Mouse (Mus musculus) heart, postnatal 4 days (tissue): ENCODE data around the gene Gm2115. TPM values are rescaled to one million over a fixed set of nuclear protein-coding genes. Genes with fewer than 3 reads are reported as not detected.

Experiments used
- DNase-seq: peaks from one replicate; pipeline ENCODE4 v3.0.0; 2021
- total RNA-seq, 2 experiments: library from RNA; stranded (reverse); gene quantifications; 2 replicates each; pipeline ENCODE4 v1.2.3; 2021

Gm2115 gene
- under 1 TPM; 0.07 TPM for total RNA-seq

DNA sequence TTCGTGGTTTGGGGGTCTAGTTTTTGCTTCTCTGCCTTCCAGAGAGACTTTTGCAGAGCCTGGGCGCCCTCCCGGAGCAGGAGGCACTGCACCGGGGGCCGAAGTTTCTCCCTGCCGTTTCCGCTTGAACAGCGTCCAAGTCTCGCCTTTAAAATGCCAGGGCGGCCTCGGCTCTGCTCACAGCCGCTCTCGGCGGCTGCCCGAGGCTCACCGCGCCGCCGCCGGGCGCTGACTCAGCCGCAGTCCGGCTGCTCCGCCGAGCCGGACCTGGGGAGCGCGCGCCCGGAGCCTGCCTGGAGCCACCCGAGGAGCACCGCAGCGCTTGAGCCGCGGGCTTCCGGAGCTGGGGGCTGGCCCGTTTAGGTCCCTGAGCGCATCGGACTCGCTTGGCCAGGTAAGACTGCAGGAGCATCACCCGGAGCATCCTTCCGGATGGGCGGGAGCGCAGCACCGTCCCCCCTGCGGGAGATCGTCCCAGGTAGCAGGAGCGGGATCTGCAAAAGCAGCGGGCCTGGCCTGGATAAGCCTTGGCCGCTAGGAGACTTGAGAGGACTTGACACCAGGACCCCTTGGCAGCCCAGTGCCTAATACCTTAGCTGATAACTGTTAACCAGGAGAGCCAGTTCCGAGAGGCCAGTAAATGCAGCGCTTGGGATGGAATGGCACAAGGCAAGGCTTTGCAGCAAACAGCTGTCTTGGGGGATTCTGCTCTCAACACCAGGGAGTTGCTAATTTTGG is at the start of gene Gm2115:
Gene Gm2115 (plus strand): TSS at position 159 of the 738 bp plus-strand sequence.
- DNase-seq = peak; percentile 61

DNA sequence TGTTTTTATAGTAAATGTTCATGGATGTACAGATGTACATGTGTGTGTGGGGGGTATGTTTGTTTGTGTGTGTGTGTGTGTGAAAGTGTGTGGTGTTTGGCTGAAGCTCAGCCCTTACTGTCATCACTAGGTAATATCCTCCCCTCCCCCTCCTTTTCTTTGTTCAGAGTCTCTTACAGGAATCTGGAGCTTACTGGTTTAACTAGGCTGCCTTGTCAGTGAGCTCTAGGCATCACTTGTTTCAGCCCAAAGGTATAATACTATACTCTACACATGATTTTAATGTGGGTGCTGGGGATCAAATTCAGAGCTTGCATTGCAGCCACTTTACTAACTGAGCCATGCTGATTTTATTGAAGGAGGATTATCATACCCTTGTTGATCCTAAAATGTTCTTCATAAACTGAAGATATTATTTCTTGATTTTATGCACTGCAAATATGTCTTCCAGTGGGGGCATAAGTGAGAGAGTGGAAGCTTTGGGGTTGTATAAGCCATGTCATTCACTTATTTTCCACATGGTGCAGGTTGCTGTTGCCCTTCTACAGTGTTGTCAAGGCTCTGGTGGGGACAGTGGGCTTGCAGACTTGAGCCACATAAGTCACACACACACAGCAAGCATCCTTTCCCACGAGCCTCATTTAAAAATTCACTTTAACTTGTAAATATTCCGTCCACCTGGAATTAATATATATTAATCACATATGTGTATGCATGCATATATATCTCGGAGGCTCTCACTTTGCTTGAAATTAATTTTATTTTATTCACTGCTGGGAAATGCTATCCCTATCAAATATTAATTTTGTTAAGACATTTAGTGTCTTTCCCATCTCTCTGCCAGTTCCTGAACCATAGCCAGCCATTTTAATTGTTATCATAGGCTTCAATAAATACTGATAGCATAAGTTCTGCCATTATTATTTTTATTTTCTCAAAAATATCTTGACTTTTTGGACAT is 45.0 kb upstream of the Gm2115 start:
- DNase-seq = no peak

DNA sequence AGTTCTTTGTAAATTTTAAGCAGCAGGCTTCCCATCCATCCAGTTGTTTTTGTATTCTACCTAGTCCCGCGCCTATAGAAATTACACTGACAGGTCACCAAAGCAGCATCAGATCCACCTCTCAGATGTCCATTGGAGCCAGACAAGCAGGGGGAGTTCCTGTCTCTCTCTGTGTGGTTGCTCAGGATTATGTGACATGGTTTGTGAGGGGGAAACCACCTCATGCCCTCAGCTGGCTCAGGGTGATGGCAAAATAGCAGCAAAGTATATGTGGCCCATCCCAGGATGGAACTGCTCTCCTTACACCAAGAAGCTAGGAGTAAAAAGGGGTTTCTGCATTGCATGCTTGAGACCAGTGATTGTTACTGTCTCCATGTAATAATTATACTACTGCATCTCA is 42.3 kb upstream of the Gm2115 start:
- DNase-seq = no peak

DNA sequence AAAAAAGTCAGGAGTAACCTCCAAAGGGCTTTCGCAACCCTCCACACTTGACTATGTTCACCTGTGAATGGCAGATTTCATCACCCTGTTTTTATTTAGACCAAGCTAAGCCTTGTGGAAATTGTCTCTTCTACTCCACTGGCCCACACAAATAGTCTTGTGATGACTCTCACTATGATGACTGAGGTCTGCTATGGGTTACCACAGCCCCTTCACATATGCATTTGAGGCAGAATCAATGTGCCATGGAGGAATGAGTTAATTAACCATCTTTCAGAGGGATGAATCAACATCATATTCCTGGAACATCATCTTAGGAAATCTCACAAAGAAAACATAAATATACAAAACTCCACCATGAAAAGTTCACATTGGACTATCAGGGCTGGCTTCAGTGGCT is 25.6 kb upstream of the Gm2115 start:
- no peak for DNase-seq

DNA sequence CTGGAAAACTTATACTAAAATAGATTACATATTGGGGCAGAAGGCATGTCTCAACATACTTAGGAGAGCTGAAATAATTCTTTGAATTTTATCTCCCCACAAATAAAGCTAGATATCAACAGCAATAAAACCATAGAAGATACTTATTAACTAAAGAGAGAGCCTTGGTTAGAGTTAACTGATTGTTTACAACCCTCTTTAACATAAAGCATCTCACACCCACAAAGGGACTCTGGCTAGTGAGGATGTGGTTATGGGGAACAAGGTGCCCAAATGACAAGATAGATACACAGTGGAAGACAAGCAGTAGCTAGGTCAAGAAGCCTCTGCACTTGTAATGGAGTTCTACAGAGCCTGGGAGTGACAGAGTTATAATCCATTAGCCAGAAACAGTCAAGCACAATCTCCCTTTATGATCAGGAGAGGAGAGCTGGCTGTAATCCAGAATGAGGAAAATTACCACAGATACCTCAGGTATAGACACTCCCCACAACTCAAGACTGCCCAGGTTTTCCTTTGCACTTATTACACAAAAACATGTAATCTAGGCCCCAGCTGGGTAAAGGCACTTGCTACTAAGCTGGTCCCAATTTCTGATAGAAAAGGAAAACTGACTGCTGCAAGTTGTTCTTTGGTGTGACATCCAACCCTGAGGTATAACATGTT is 10.1 kb upstream of the Gm2115 start:
- no peak for DNase-seq

DNA sequence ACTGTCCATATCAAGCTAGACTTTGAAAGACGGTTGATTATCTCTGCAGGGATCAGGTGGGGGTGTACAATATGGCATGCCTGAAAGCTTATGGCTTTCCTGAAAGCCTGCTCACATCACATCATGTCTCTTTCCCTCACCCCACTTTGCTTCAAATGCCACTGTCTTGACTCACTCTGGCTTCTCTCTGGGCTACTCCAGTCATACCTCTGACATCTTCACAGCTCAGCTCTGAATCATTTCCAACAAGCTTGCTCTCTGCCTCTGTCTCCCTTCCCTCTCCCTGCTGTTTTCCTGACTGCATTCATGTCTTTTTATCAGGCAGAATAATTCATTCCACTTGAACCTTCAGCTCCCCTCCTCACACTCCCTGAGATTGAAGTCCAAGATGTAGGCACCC is 7.4 kb upstream of the Gm2115 start:
- DNase-seq = no peak

DNA sequence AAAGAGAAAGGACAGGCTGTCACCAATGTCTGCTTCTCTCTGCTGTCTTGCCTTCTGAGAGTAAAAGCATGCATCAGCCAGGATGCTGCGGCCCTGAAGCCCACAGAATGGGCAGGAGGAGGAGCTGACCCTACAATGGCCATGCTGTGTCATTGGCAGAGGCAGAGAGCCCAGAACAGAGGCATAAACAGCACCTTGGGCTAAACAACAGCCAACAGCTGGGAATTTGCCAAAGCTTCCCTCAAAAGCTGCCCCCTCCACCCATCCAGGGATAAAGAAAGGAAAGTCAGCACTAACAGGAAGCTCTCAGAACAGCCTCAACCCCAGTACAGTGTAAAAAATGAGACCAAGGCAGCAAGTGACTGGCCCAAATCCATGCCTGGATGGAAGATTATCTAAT is 6.3 kb upstream of the Gm2115 start:
- no peak for DNase-seq

DNA sequence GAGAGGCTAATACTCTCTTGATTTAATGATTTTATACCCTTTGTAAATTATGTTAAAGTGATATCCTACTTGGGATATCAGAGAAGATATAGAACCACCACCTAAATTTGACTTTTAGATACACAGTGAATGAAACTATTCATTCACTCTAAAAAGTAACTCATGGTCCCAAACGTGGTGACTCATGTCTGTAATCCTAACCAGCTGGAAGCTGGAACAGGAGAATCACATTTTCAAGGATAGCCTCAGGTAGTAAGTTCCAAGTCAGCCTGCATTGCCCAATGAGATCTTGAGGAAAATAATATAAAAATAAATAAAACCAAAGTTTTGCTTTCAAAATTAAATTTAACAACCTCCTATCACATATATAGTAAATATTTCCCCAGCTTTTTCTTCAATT is 2.6 kb upstream of the Gm2115 start:
- no peak for DNase-seq

DNA sequence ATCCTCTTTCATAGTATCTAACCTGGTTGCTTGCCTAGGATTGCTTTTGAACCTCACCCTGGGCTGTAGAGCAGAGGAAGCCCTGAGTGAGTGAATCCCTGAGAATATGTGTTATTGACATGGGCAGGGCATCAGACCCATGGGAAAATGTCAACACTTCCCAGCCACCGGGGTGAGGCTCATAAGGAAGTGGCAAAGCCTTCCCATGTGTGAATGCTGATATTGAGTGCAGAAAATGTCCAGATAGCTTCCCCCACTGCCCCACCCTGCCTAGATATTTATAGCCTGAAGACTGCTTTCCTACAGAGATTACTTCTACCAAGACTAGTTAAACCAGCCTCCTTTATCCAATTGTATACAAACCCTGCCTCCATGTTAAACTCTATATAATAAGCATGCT is 4.0 kb downstream of the Gm2115 start:
- no peak for DNase-seq

DNA sequence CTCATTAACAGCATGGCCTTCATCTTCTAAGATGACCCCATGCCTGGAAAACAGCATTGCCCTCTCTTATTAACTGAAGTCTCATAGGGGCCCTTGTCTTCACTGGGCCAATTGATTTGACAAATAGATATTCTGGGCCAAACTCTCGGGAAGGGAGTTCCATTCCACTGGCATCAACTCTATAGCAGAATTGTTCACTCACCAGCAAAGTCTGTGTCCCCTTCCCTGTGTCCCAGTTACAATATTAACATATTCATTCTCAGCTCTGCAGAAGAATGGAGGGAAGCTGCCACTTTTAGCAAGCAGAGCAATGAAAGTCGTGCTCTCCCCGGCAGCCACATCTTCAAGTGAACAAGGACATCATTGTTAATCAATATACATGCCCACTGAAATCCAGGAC is 5.9 kb downstream of the Gm2115 start:
- no peak for DNase-seq

DNA sequence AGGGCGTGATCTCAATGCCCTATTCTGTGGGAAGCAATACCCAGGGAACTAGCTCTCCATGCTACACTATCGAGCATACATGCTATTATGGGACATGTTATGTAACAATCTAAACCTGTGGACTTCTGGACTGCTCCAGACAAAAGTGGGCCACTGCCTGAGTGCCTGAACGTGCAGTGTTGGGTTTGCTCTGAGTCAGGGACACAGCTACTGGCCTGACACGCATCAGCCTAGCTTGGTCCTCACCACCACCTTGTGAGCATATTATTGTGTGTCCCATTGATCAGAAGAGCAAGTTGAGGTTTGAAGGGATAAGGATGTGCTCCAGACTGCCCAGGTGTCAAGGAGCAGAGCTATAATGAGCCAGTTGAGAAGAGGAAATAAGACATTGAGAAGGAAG is 16.2 kb downstream of the Gm2115 start:
- DNase-seq = no peak

DNA sequence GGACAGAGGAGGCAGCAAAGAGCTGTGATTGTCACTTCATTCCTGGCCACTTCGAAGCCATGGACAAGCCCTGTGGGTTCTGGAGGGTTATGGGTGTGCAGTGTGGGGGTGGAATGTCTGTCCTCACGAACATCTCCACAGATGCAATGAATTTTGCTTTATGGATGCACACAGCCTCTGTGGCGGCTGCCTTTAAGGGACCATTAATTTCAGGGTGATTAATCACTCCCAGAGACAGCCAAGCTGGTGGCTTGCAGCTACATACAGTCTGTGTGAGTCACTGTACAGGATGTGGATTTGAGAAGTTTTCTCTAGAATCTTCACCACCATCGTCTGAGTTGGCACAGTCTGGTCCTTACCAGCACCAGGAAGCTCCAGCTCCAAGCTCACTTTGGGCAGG is 17.9 kb downstream of the Gm2115 start:
- DNase-seq = no peak

DNA sequence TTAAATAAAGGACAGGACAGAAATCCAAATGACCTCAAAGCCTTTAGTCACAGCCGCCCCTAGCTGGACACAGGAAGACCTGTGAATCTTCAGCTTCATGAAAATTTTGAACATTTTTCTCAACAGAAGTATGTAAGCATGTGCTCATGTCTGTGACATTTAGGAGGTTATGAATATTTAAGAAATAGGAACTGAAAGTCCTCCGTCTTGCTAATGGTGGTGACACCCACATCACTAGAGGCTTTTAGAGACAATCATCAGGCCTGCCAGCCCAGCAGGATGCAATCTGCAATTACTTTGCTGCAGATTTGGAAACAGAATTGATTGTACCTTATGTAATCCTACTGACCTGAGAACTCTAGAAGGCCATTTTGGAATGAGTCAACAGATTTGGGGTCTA is 22.7 kb downstream of the Gm2115 start:
- no peak for DNase-seq

DNA sequence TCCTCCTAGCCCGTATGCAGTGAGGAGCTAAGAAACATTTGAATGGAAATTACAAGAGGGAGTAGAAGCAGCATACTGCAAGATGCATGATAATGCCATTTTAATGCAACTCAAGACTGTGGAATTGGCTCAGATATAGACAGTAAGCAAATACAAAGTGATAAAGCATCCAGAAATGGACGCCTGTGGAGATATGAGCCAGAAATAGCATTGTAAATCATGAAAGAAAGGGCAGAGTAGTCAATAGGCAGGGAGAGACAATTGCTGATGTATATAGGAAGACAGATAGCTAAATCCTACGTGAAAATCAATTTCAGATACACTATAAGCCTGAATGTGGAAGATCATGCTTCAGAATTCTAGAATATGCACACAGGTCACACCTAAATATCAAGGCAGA is 26.5 kb downstream of the Gm2115 start:
- no peak for DNase-seq

DNA sequence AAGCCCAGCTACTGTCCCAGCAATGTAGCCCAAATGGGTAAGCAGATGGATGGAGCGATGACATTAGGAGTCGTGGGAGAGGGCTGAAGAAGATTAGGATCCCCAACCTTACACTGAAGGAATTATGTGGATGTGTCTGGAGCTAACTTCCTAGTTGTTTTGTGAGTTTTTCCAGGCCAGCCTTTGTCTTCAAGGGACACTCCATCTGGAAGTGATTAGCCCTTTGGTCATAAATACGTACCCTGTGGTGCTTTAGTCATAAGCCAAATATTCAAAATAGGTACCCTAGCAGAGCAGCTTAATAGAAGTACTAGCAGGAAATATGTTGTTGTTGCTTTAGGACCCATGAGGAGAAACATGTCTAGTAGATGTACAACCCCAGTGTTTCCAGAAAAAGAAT is 28.6 kb downstream of the Gm2115 start:
- DNase-seq = no peak

DNA sequence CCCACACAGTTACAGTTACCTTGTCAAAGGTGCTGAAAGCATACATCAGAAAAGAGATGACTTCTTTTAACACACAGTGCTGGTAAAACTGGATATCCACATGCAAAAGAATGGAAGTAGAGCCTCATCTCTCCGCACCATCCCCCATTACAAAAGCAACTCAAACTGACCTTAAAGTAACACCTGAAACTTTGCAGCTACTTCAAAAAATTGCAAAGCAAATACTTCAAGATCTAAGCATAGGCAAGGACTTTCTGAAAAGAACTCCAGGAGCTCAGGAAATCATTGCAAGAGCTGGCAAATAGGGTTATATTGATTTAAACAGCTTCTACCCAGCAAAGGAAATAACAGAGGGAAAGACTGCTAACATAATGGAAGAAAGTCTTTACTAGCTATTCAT is 31.7 kb downstream of the Gm2115 start:
- no peak for DNase-seq

DNA sequence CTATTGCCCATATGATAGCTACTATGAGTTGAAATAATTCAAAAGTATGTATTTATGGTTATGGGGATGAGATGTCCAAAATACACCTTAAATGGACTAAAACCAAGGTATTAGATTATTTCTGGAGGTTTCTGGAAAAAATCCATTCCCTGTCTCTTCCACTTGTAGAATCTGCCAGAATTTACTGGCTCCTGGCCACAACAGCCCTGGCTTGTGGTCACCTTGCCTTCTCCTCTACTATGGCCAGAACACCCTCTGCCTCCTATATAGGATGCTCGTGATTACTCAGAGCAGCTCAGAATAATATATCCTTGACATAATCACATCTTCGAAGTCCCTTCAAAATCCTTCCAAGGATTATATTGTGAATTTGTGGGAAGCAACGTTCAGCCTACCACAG is 35.5 kb downstream of the Gm2115 start:
- DNase-seq = no peak

DNA sequence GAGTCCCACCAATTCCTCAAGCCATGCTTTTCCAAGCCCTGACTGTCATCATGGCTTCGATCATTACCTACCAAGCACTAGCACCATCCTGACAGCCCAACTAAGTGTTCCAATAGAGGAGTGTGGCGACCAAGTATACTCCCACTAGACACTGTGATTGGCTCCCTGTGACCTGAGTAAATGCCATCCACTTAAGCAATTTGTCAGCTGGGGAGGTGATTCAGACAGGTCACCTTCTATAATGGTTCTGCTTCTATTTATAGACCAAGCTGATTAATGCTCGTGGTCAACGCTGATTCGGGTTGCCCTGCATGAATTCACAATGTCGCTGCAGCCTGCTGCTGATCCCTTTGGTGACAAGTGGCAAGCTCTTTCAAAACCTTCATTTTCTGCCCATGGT is 37.4 kb downstream of the Gm2115 start:
- peak; percentile 41 for DNase-seq

DNA sequence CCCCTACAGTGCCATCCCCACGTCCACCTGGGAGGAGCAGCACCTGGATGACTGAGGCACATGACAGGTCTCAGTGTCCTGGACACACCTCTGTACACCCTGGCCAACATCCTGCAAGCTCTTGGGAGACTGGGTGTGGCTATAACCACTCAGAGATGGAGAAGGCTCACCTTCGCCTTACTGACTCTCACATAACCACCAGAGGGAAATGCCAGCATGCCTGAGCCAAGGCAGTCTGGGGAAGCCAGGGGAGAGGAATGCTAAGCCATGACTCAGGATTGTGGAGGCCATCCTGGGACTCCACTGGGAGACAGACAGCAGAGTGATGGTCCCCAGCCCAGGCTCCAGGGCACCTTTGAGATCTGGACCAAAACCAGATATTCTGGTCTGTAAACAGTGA is 48.3 kb downstream of the Gm2115 start:
- no peak for DNase-seq

DNA sequence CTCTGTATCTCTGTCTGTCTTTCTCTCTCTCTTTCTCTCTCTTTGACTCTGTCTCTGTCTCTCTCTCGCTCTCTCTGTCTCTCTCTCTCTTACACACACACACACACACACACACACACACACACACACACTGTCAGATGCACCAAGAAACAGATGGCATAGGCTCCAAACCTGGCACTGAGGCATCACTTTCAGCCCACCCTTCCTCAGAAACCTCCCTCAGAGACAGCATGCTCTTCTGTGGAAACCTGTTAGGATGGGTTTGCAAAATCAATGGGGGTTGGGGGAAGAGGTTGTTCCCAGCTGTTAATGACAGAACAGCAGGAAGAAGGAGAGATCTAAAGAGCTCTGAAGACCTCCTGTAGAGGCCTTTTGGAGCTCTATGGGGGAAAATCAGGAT is 50.1 kb downstream of the Gm2115 start:
- no peak for DNase-seq

DNA sequence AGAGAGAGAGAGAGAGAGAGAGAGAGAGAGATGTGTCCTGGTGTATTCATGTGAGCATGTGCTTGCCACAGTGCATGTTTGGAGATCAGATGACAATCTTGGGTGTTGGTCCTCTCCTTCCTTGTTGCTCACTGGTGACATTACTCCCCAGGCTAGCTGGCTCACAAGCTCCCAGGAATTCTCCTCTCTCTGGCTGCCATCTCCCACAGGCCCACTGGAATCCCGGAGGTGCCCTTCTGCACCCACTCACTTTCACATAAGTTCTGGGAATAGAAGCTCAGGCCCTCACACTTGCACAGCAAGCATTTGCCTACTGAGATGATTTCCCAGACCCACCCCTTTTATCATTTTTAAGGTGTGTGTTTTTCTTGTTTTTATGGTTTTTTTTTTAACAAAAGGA is 51.0 kb downstream of the Gm2115 start:
- no peak for DNase-seq

DNA sequence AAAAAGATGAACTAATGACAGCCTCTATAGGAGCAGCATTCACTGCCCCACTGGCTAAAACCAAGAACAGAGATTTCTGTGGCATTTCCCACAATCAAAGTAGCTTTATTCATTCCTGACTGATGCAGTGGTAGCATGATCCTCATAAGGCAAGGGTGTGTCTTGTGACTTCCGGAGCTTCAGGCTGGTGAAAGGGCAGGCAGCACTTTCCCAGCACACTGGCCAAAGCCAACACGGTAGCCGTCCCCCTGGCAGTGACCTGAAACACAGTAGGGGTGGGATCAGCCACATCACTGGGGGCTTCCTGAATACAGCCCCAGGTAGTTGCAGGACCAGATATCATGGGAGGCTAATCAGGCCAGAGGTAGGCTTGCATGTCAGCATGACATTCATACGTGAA is 56.3 kb downstream of the Gm2115 start:
- no peak for DNase-seq

DNA sequence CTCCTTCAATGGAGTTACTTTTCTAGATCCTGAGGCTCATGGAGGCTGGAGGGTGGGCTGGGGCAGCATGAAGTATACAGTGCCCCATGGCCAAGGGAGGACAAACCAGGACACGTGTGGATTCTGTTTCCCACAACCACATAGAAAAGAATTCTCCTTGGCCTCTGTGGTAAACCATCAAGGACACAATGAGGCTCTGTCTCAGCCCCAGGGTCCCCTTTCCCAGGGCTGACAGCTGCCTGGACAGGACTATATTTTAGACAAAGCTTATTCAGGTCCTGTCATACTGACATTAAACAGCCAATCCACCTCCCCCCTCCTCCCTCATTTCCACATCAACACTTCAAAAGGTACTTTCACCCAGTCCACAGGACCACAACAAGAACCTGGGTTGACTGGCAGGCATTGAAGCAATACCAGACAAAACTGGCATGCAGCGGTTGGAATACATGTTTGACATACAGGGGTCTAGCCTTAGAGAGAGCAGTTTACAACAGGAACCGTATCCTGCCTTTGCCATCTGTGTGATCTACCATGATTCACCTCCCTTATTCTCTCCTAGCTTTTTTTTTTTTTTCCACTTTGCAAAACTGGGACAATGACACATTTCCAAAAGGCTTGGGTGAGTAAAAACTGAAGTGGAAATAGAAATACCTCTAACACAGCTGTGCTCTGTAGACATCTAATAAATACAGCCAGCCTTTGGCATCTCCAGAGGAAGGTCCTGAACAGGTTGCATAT is 57.8 kb downstream of the Gm2115 start:
- no peak for DNase-seq
